Mouse (Mus musculus): ENCODE data around the gene Myzap. TPM values are rescaled to one million over a fixed set of nuclear protein-coding genes. Genes with fewer than 3 reads are reported as not detected.

Gene Myzap
- 1.8 and 2.3 TPM in 2 replicates for polyA plus RNA-seq (2015; fragmentation: Nextera tagmentation; extraction: Ambion mirVana)

GRCm38 (mm10) chr9:71591938-71592548 is at the start of gene Myzap:
Myzap (minus strand) TSS chr9:71592360.

GRCm38 (mm10) chr9:71485475-71486094 is 106.6 kb downstream of the Myzap start, which contains the start of gene Polr2m:
Polr2m (minus strand) TSS chr9:71485935.

Other genes with a start within 250 kb of the Myzap start
- 295 and 300 TPM in 2 replicates for gene Polr2m, start 106.4 kb downstream of the Myzap start, polyA plus RNA-seq (2015; fragmentation: Nextera tagmentation; extraction: Ambion mirVana)
- gene Cgnl1, start 179.2 kb upstream of the Myzap start, polyA plus RNA-seq (2015; fragmentation: Nextera tagmentation; extraction: Ambion mirVana) = 8.7 and 9.6 TPM in 2 replicates